Mouse (Mus musculus) cerebellum, postnatal 36 days (tissue): ENCODE measurements at regions not wholly inside any gene's neighbourhood (a gene's known extent, or its start where the extent isn't known, plus 50 kb on each side); places are given as distances from the start of the nearest gene placed in this dataset.
A peak's percentile ranks its signal among the peaks of the same experiment; 100 is the strongest.

Experiments
- DNase-seq, 2 experiments: peaks; one replicate each; pipeline ENCODE4 v3.0.0; 2021 to 2022; ENCODE audit warnings: mixed read lengths in 2 of 2

DNA sequence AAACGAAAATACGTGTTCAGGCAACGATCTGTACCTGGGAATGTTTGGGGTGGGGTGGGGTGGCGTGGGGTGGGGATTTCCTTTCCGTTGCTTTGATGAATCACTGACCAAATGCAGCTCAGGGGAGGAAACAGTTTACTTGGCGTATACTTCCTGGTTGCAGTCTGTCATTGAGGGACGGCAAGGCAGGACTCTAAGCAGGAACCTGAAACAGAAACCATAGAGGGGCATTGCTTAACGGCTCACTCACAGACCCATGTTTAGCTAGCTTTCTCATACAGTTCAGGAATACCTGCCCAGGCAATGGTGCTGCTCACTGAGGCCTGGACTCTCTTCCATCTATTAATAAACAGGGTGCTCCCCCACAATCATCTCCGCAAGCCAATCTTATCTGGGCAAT is 55.1 kb upstream of the Smox start:
- DNase-seq = no peak

GRCm38 (mm10) chr2:131430474-131430873 is 60.8 kb upstream of the Smox start:
- DNase-seq = no peak

DNA sequence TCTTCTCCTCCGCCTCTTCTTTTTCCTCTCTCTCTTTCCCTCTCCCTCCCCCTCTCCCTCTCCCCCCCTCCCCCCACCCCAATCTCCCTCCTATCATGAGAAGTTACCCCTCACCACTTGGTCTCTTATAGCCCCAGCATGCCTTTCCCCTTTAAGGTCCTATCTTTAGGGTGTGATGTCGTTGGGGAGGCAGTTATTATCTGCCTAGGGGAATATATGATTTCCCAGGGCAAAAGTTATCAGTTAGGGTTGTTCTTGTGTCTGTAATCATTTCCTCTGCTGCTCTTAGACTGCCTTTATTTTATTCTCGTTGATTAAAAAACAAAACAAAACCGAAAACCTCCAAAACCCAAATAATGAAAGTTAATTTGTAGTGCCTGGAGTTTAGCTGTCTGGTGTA is 63.2 kb upstream of the Smox start:
- DNase-seq = no peak

GRCm38 (mm10) chr2:131426941-131427340 is 64.4 kb upstream of the Smox start:
- no peak for DNase-seq

DNA sequence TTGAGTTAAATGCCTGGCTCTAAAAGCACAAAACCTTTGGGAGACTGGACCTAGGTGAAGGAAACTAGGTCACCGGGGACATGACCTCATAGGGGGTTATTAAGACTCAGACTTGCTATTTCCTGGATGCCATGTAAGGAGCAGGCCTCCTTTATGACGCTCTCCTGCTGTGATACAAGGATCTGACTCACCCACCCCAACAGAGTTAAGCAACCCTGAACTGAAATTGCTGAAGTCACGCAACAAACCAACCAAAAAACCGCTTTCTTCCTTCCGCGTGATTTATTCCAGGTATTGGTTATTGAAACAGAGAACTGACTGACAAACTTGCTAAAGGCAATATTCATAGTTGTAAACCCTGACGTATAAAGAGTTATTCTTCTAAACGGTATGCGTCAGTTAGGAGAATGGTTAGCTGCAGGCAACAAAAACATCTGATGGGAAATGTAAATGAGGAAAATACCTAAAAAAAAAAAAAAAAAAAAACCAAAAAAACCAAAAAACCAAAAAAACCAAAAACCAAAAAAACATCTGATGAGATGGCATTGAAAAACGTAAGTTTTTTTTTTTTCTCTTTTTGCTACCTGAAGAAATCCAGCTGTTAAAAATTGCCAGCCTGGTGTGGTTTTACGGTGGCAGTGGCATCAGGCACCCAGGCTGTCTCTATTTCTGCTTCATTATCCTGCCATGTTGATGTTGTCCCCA is 67.5 kb upstream of the Smox start:
- DNase-seq = no peak

- DNase-seq = peak; percentile 39 to 50
Observed at GRCm38 (mm10) chr2:131422907-131423445, 68.3 kb upstream of the Smox start.

GRCm38 (mm10) chr2:131418130-131418529 is 65.4 kb upstream of the Rnf24 start:
- no peak for DNase-seq

- no peak for DNase-seq
Observed at GRCm38 (mm10) chr2:131417472-131417871, 64.8 kb upstream of the Rnf24 start.

DNA sequence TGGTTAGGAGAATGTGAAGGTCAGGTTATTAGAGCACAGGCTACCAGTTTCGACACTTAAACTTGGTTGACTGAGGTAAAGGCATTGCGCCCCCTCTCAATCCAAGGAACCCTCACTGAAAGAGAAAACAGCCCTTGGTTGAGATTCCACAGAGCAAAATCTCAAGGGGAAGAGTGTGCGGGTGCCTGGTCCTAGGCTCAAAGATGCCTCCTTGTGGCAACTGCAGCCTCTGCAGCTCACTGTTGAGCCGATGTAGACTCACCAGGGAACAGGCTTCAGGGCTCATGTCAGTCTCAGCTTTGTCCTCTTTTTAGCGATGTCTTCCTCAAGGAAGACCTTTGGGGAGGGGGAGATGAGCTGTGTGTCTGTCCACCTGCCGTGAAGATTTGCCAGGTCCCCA is 63.8 kb upstream of the Rnf24 start:
- peak; percentile 48 to 51 for DNase-seq

GRCm38 (mm10) chr2:131410906-131411520 is 58.3 kb upstream of the Rnf24 start:
- no peak for DNase-seq

- no peak for DNase-seq
Observed at GRCm38 (mm10) chr2:131407337-131407736, 54.6 kb upstream of the Rnf24 start.

DNA sequence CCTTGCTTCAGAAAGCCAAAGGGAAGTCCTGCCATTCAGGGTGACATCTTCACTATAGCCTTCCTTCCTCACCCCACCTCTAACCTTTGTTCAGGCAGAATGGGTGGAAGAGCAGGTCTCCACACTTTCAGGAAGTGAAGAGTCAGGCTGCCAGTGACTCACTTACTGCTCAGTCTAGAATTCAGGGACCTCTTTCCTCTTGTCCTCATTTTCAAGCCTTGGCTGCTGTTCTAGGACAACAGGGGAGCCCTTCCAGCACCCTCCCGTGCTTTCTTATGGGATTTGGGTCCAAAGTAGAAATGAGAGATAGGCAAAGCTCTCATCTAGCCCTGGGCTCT is 51.5 kb upstream of the Rnf24 start:
- no peak for DNase-seq

- no peak for DNase-seq
Observed at GRCm38 (mm10) chr2:131403543-131404217, 51.0 kb upstream of the Rnf24 start.
